Mouse (Mus musculus): ENCODE measurements around the gene Crispld2.

Gene Crispld2

DNA sequence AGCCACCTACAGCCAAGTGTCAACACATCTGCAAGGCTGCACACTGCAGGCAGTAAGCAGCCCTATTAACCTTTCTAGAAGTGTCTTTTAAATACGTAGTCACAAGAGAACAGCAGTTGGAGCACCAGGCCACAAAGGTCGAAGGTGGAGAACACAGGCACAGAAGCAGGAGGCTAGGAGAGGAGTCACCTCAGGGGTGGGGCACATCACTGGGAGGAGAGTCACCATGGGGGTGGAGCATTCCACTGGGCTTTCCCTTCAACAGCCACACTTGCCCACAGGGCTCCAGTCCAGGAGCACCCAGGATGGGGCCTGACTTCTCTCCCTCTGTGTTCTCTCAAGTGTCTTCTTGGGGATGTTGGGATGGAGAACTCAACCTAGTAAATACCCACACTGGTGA lies 104.2 kb downstream of the Crispld2 start:
- TF ChIP-seq GATA4 (IDR thresholded peaks at IDR 0.05; ENCODE audit: insufficient replicate concordance, low read length): no peak

DNA sequence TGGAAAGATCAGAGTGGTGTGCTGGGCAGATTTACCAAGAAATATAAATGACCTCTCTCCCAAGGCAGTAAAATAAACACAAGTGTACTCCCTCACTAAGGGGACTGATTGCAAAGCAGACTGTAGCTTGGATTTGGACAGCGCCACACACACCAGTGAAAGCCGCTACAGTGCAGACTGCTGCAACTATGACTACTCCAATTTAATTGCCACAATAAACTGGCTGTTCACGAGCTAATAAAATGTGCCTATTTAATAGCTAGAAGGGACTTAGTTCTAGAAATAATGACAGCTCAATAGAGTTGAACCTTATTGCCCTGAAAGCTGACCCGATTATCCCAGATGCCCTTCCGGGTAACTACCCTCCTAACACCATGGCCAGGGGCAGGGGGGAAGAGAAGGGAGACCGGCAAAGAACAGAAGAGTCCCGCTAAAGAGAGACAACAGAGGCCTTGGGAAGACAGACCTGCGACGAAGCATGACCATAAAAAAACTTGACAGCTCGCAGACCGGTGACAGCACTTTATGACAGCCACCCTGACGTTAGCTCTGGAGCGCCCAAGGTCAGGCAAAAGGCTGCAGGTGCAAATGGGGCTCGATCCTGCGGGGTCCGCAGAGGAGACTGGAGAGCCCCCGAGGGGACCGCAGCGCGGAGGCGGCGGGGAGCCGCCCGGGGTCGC lies 108.3 kb downstream of the Crispld2 start:
- TF ChIP-seq GATA4 (IDR thresholded peaks at IDR 0.05; ENCODE audit: insufficient replicate concordance, low read length): no peak

DNA sequence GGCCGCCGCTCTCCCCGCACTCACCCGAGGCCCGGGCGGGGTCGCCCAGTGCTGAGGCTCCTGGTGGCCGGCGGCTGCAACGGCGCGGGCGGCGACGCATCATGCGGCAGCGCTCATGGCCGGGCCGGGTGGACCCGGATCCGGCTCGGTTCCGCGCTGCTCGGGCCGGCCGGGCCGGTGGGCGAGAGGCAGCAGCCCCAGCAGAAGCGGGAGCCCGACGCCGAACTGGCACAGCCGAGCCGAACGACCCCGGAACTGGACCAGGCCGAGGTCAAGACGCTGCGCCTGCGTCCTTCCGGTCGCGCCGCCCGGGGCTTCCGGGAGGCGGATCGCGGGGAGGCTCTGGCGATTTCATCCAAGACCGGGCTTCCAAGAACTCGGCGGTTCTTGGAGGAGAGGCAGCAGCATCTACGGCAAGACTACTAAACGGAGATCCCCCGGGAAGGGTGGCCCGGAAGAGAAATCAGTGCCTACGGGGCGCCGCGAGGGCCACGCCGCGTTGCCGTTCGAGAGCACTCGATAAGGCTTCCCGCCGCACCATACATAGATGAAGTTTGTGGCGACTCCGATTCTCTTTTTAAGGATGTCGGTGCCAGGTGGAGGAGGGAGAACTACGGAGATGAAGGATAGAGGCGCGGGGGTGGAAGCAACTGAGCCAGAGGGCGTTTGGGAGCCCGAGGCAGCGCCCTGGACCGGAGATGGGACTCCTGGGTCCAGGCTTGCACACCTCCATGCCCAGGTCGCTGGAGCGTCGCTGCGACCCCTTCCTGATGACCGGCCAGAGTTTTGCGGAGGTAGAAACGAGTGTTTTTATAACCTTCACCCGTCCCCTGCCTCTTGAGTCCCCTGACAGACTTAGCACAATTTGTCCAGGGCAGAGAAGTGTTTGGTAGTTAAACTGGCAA lies 109.1 kb downstream of the Crispld2 start, which contains the start of gene Zdhhc7:
Gene Zdhhc7, minus strand, starts transcription at position 415 of the 905 bp plus-strand sequence.
- TF ChIP-seq GATA4 (IDR thresholded peaks at IDR 0.05; ENCODE audit: insufficient replicate concordance, low read length): peak; percentile 91; the same call in 1 of the 2 replicates

All from liver, adult (tissue).